Comparison of ENCODE assay signal across 7 mouse cellular contexts in genomic region chr6:88760935-88761635, GRCm38 (mm10). TPM values are rescaled to one million over a fixed set of nuclear protein-coding genes. Genes with fewer than 3 reads are reported as not detected.
A peak's percentile ranks its signal among the peaks of the same experiment; 100 is the strongest.
DNase-seq lines count a peak whose midpoint lies in the region; ATAC-seq and TF ChIP-seq lines count a peak whose summit lies in the region.

No protein-coding gene starts in this region.

- H3K4me1 ChIP-seq in kidney, postnatal 0 days (replicated peaks; ENCODE audit: insufficient read depth, low read length), result peaks cover 9% of the 10 kb centered on the region; the same call in 1 of the 2 replicates
- H3K4me1 ChIP-seq in bone marrow, adult 2 months (ENCODE audit: control insufficient read depth, insufficient read depth, low read length), result peaks cover 20% of the 10 kb centered on the region
- no peaks in the 10 kb centered on the region for H3K4me1 ChIP-seq in embryonic facial prominence, embryonic 11.5 days (ENCODE audit: control insufficient read depth, insufficient read depth, low read length)
- H3K4me1 ChIP-seq in liver, embryonic 13.5 days (replicated peaks), result peaks cover 91% of the 10 kb centered on the region

- no peak for DNase-seq in kidney, postnatal 0 days (ENCODE audit: low spot score)
- no peak for DNase-seq in kidney, postnatal 36 days
- no peak for DNase-seq in embryonic facial prominence, embryonic 11.5 days (ENCODE audit: low spot score)
- DNase-seq in liver, embryonic 13.5 days, result no peak
- DNase-seq in layer of hippocampus, postnatal 14 days (ENCODE audit: low spot score in 2 of 2), result no peak

- ATAC-seq in kidney, postnatal 0 days (replicated peaks; ENCODE audit: low FRiP score, low read depth), result no peak
- no peak for ATAC-seq in embryonic facial prominence, embryonic 11.5 days (replicated peaks; ENCODE audit: insufficient number of reproducible peaks, low FRiP score, low TSS enrichment, low read depth)
- no peak for ATAC-seq in liver, embryonic 13.5 days (ENCODE audit: low read depth)
- no peak for ATAC-seq in erythroid progenitor cell, adult 5-6 weeks (replicated peaks; ENCODE audit: low FRiP score, poor library complexity, severe bottlenecking)

- 71% methylated on average over 17 of the region's 17 CpGs for WGBS in kidney, postnatal 0 days
- 67% methylated on average over 17 of the region's 17 CpGs for WGBS in bone marrow, adult 2 months
- 67% methylated on average over 17 of the region's 17 CpGs for WGBS in embryonic facial prominence, embryonic 11.5 days
- 67% methylated on average over 17 of the region's 17 CpGs for WGBS in liver, embryonic 13.5 days (ENCODE audit: insufficient replicate concordance)

- peak; percentile 17; the same call in 1 of the 2 replicates for TF ChIP-seq CTCF in kidney, postnatal 0 days (IDR thresholded peaks at IDR 0.05; ENCODE audit: low read depth)
- peak; percentile 28; the same call in 1 of the 2 replicates for TF ChIP-seq CTCF in bone marrow, adult 2 months (IDR thresholded peaks at IDR 0.05; ENCODE audit: control insufficient read depth, insufficient read depth, low read length)

- H3K36me3 ChIP-seq in kidney, postnatal 0 days (ENCODE audit: insufficient read depth, low read length), result no peaks in the 10 kb centered on the region
- no peaks in the 10 kb centered on the region for H3K36me3 ChIP-seq in embryonic facial prominence, embryonic 11.5 days (replicated peaks; ENCODE audit: control insufficient read depth, insufficient read depth, low read depth, low read length)
- H3K36me3 ChIP-seq in liver, embryonic 13.5 days, result peaks cover 39% of the 10 kb centered on the region

- no peak overlapping the region for H3K9ac ChIP-seq in kidney, postnatal 0 days (ENCODE audit: low read depth, low read length)
- peak overlapping the region; percentile 22; the same call in 1 of the 2 replicates for H3K9ac ChIP-seq in embryonic facial prominence, embryonic 11.5 days (replicated peaks; ENCODE audit: low read length)
- peak overlapping the region; percentile 71 for H3K9ac ChIP-seq in liver, embryonic 13.5 days

- H3K27ac ChIP-seq in kidney, postnatal 0 days, result no peak overlapping the region
- peak overlapping the region; percentile 7; the same call in 1 of the 2 replicates for H3K27ac ChIP-seq in bone marrow, adult 2 months (ENCODE audit: control insufficient read depth, insufficient read depth, low read depth, low read length, poor library complexity)
- no peak overlapping the region for H3K27ac ChIP-seq in embryonic facial prominence, embryonic 11.5 days (replicated peaks; ENCODE audit: low read depth, low read length)
- H3K27ac ChIP-seq in liver, embryonic 13.5 days, result peak overlapping the region; percentile 98

- H3K9me3 ChIP-seq in kidney, postnatal 0 days (replicated peaks; ENCODE audit: low read length), result no peaks in the 10 kb centered on the region
- no peaks in the 10 kb centered on the region for H3K9me3 ChIP-seq in embryonic facial prominence, embryonic 11.5 days (replicated peaks; ENCODE audit: control insufficient read depth, low read length)
- H3K9me3 ChIP-seq in liver, embryonic 13.5 days (replicated peaks), result no peaks in the 10 kb centered on the region

- no peak overlapping the region for H3K4me3 ChIP-seq in kidney, postnatal 0 days (replicated peaks; ENCODE audit: low read depth, low read length)
- H3K4me3 ChIP-seq in bone marrow, adult 2 months (replicated peaks; ENCODE audit: control insufficient read depth, low read depth, low read length), result no peak overlapping the region
- no peak overlapping the region for H3K4me3 ChIP-seq in embryonic facial prominence, embryonic 11.5 days (ENCODE audit: low read depth, low read length)
- peak overlapping the region; percentile 14; the same call in 1 of the 2 replicates for H3K4me3 ChIP-seq in liver, embryonic 13.5 days (replicated peaks)

- H3K27me3 ChIP-seq in kidney, postnatal 0 days (ENCODE audit: insufficient read depth, low read length), result no peaks in the 10 kb centered on the region
- H3K27me3 ChIP-seq in embryonic facial prominence, embryonic 11.5 days (ENCODE audit: control insufficient read depth, insufficient read depth, low read length), result no peaks in the 10 kb centered on the region
- H3K27me3 ChIP-seq in liver, embryonic 13.5 days, result no peaks in the 10 kb centered on the region

- H3K4me2 ChIP-seq in kidney, postnatal 0 days (ENCODE audit: low read length), result no peak overlapping the region
- no peak overlapping the region for H3K4me2 ChIP-seq in embryonic facial prominence, embryonic 11.5 days (ENCODE audit: low read depth, low read length)
- H3K4me2 ChIP-seq in liver, embryonic 13.5 days, result peak overlapping the region; percentile 70

- TF ChIP-seq POLR2A in bone marrow, adult 2 months (IDR thresholded peaks at IDR 0.05; ENCODE audit: borderline replicate concordance, control insufficient read depth, low read depth, low read length), result no peak

RNA-seq across cellular contexts. Expression of gene Mgll, which starts 36.9 kb away (rescaled TPM):
- polyA plus RNA-seq in kidney, postnatal 0 days (2015; fragmentation: Nextera tagmentation; extraction: Ambion mirVana), result 43.6 and 51.4 TPM in 2 replicates
- polyA plus RNA-seq in bone marrow, adult 2 months (2011; ENCODE audit: insufficient read depth, insufficient read length, low replicate concordance, missing spikeins), result 55.1 and 57.9 TPM in 2 replicates
- polyA plus RNA-seq in embryonic facial prominence, embryonic 11.5 days (2014; fragmentation: Nextera tagmentation; extraction: Ambion mirVana), result 3.0 and 9.4 TPM in 2 replicates
- 66.8 and 68.8 TPM in 2 replicates for polyA plus RNA-seq in liver, embryonic 13.5 days (2015; fragmentation: Nextera tagmentation; extraction: Ambion mirVana)
- total RNA-seq in layer of hippocampus, postnatal 14 days (2021), result 100 to 1,000 TPM; 174 to 186 TPM
- 114 and 119 TPM in 2 replicates for total RNA-seq in erythroid progenitor cell, adult 5-6 weeks (2015; ENCODE audit: low replicate concordance)
- total RNA-seq in erythroid progenitor cell, adult 5-6 weeks (2017; ENCODE audit: low replicate concordance), result 92.5 and 112 TPM in 2 replicates

Comparison
In these comparisons a context has a peak if more than half of its experiments do, and no peak if none do; other contexts are left out.
1. H3K27ac ChIP-seq: peak in bone marrow, adult 2 months (single experiment) and liver, embryonic 13.5 days (single experiment); none in kidney, postnatal 0 days (single experiment) and embryonic facial prominence, embryonic 11.5 days (single experiment).